ENCODE assay signal across 13 mouse cellular contexts in the genomic region with DNA sequence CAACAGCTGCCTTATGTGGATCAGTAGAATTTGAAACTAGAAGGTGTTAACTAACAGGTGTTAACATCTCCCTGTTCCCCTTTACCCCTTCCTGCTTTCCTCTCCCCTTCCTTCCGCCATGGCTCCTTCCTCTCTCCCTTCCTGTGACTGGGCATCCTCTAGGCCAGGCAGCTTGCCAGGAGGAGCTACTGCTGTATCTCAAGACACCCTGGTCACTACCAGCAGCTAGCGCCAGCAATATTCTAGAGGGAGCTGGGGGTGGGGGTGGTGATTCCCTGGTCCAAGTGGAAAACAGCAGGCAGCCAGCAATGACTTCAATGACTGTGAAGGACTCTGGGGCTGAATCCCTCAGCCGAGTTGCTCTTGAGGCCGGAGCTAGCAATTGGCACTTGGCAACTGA. TPM values are rescaled to one million over a fixed set of nuclear protein-coding genes. Genes with fewer than 3 reads are reported as not detected.
DNase-seq lines count a peak whose midpoint lies in the region; ATAC-seq and TF ChIP-seq lines count a peak whose summit lies in the region.
"Had no signal": no experiment of that assay in that cellular context is flagged by ENCODE, and none has a peak within 500 bp of the region (broad histone marks: within the 10 kb centered on the region; RNA-seq: fewer than 3 reads in every experiment).

No protein-coding gene starts in this region.

- peak; percentile 63 for DNase-seq in adrenal gland, postnatal 14 days
- DNase-seq in adrenal gland, adult 2 months = no peak
- DNase-seq in ovary, postnatal 36 days (ENCODE audit: low spot score) = peak; percentile 25
- no peak for DNase-seq in ovary, postnatal 10 days (ENCODE audit: low spot score)
- DNase-seq in left cerebral cortex, adult 2 months (ENCODE audit: extremely low spot score in 1 of 2, low spot score in 2 of 2) = no peak
- no peak for DNase-seq in layer of hippocampus, postnatal 36 days
- DNase-seq: thymus, adult 18-20 months had no signal

- H3K36me3 ChIP-seq in heart, embryonic 12.5 days = no peaks in the 10 kb centered on the region
- H3K36me3 ChIP-seq in heart, embryonic 11.5 days (ENCODE audit: control insufficient read depth, insufficient read depth, low read length) = no peaks in the 10 kb centered on the region
- H3K36me3 ChIP-seq: forebrain, embryonic 12.5 days; hindbrain, embryonic 13.5 days had no signal

- intact Hi-C loops in left cerebral cortex, adult 2 months (cut with DNase I) = no loop called here

- H3K4me3 ChIP-seq in heart, embryonic 12.5 days = no peak overlapping the region
- H3K4me3 ChIP-seq in heart, embryonic 11.5 days (ENCODE audit: low read depth, low read length) = no peak overlapping the region
- no peak overlapping the region for H3K4me3 ChIP-seq in left cerebral cortex, adult 2 months
- H3K4me3 ChIP-seq: forebrain, embryonic 12.5 days; hindbrain, embryonic 13.5 days had no signal

- H3K9me3 ChIP-seq in heart, embryonic 12.5 days (replicated peaks) = no peaks in the 10 kb centered on the region
- no peaks in the 10 kb centered on the region for H3K9me3 ChIP-seq in heart, embryonic 11.5 days (replicated peaks; ENCODE audit: control insufficient read depth, low read length)
- H3K9me3 ChIP-seq: forebrain, embryonic 12.5 days; hindbrain, embryonic 13.5 days had no signal

- no peak for TF ChIP-seq CTCF in left cerebral cortex, adult 2 months (IDR thresholded peaks at IDR 0.05)

- H3K9ac ChIP-seq in heart, embryonic 12.5 days = no peak overlapping the region
- no peak overlapping the region for H3K9ac ChIP-seq in heart, embryonic 11.5 days (ENCODE audit: low read depth, low read length)
- H3K9ac ChIP-seq: forebrain, embryonic 12.5 days; hindbrain, embryonic 13.5 days; liver, embryonic 14.5 days had no signal

- H3K4me2 ChIP-seq in heart, embryonic 12.5 days = no peak overlapping the region
- H3K4me2 ChIP-seq in heart, embryonic 11.5 days = no peak overlapping the region
- H3K4me2 ChIP-seq: forebrain, embryonic 12.5 days; hindbrain, embryonic 13.5 days had no signal

- peaks cover 21% of the 10 kb centered on the region for H3K4me1 ChIP-seq in heart, embryonic 12.5 days (replicated peaks)
- no peaks in the 10 kb centered on the region for H3K4me1 ChIP-seq in heart, embryonic 11.5 days (ENCODE audit: control insufficient read depth, insufficient read depth, low read length)
- H3K4me1 ChIP-seq: forebrain, embryonic 12.5 days; hindbrain, embryonic 13.5 days had no signal

- H3K27me3 ChIP-seq in heart, embryonic 12.5 days (replicated peaks) = no peaks in the 10 kb centered on the region
- no peaks in the 10 kb centered on the region for H3K27me3 ChIP-seq in heart, embryonic 11.5 days (ENCODE audit: control insufficient read depth, insufficient read depth, low read length)
- H3K27me3 ChIP-seq: forebrain, embryonic 12.5 days; hindbrain, embryonic 13.5 days had no signal

- 0 out of 2 replicates have a peak, but pooled peaks have one; percentile 19 for ATAC-seq in heart, embryonic 12.5 days (ENCODE audit: insufficient number of reproducible peaks, low FRiP score)
- ATAC-seq in heart, embryonic 11.5 days (replicated peaks; ENCODE audit: insufficient number of reproducible peaks, low FRiP score, low TSS enrichment) = no peak
- ATAC-seq: activated CD4-positive, CD25-positive, alpha-beta regulatory T cell, adult 4 months had no signal

- WGBS in heart, embryonic 12.5 days = 55% methylated on average over 4 of the region's 4 CpGs
- WGBS in heart, embryonic 11.5 days (ENCODE audit: insufficient replicate concordance) = 58% methylated on average over 4 of the region's 4 CpGs

- no peak overlapping the region for H3K27ac ChIP-seq in heart, embryonic 12.5 days (ENCODE audit: poor library complexity, severe bottlenecking)
- H3K27ac ChIP-seq in heart, embryonic 11.5 days (ENCODE audit: low read depth, low read length) = no peak overlapping the region
- no peak overlapping the region for H3K27ac ChIP-seq in left cerebral cortex, adult 2 months
- H3K27ac ChIP-seq: forebrain, embryonic 12.5 days; hindbrain, embryonic 13.5 days; liver, embryonic 14.5 days had no signal

RNA-seq across cellular contexts. Expression of a gene that starts 38.2 kb away (rescaled TPM):
- total RNA-seq in adrenal gland, postnatal 14 days (2021) = 1.9 and 2.7 TPM in 2 replicates
- total RNA-seq in adrenal gland, adult 2 months (2021) = 1 to 10 TPM; 1.4 to 2.8 TPM
- 1.8 and 3.7 TPM in 2 replicates for polyA plus RNA-seq in adrenal gland, adult 2 months (2012; rRNA removed)
- 4.9 and 5.5 TPM in 2 replicates for polyA plus RNA-seq in heart, embryonic 12.5 days (2016; fragmentation: Nextera tagmentation; extraction: Ambion mirVana)
- 2.3 and 2.4 TPM in 2 replicates for polyA plus RNA-seq in heart, embryonic 11.5 days (2014; fragmentation: Nextera tagmentation; extraction: Ambion mirVana)
- 1 to 10 TPM; 3.3 TPM for total RNA-seq in left cerebral cortex, adult 2 months (2021)
- total RNA-seq in layer of hippocampus, postnatal 36 days (2021) = 1 to 10 TPM; 6.7 to 8.6 TPM

RNA-seq across cellular contexts. Expression of a gene that starts 51.9 kb away (rescaled TPM):
- 2.6 and 4.6 TPM in 2 replicates for total RNA-seq in adrenal gland, postnatal 14 days (2021)
- 1 to 10 TPM in 1 of 2 experiments, under 1 TPM in 1; 0.69 to 2.2 TPM for total RNA-seq in adrenal gland, adult 2 months (2021)
- 0.12 TPM in 1 of 2 replicates, not detected in the other for polyA plus RNA-seq in adrenal gland, adult 2 months (2012; rRNA removed)
- 36.7 and 37.7 TPM in 2 replicates for polyA plus RNA-seq in heart, embryonic 12.5 days (2016; fragmentation: Nextera tagmentation; extraction: Ambion mirVana)
- 36.5 and 37.5 TPM in 2 replicates for polyA plus RNA-seq in heart, embryonic 11.5 days (2014; fragmentation: Nextera tagmentation; extraction: Ambion mirVana)
- total RNA-seq in left cerebral cortex, adult 2 months (2021) = 1 to 10 TPM in 1 of 2 experiments, under 1 TPM in 1; 0.38 to 1.1 TPM
- under 1 TPM; 0.88 to 0.95 TPM for total RNA-seq in layer of hippocampus, postnatal 36 days (2021)

RNA-seq across cellular contexts. Expression of a gene that starts 52.0 kb away (rescaled TPM):
- 28.5 and 31.8 TPM in 2 replicates for total RNA-seq in adrenal gland, postnatal 14 days (2021)
- total RNA-seq in adrenal gland, adult 2 months (2021) = 10 to 100 TPM; 28.7 to 29.1 TPM
- 16.4 and 16.8 TPM in 2 replicates for polyA plus RNA-seq in adrenal gland, adult 2 months (2012; rRNA removed)
- 39.8 and 41.0 TPM in 2 replicates for polyA plus RNA-seq in heart, embryonic 12.5 days (2016; fragmentation: Nextera tagmentation; extraction: Ambion mirVana)
- polyA plus RNA-seq in heart, embryonic 11.5 days (2014; fragmentation: Nextera tagmentation; extraction: Ambion mirVana) = 41.7 and 47.0 TPM in 2 replicates
- total RNA-seq in left cerebral cortex, adult 2 months (2021) = 10 to 100 TPM; 84.2 to 88.7 TPM
- total RNA-seq in layer of hippocampus, postnatal 36 days (2021) = 100 to 1,000 TPM; 103 to 118 TPM

Comparison
In these comparisons a context has a peak if more than half of its experiments do, and no peak if none do; other contexts are left out.
1. DNase-seq: peak in adrenal gland, postnatal 14 days (single experiment) and ovary, postnatal 36 days (single experiment); none in adrenal gland, adult 2 months (single experiment), ovary, postnatal 10 days (single experiment), left cerebral cortex, adult 2 months (0 of 2) and layer of hippocampus, postnatal 36 days (0 of 2).